Mouse (Mus musculus): Measurements from ENCODE around the gene Scn4b. TPM values are rescaled to one million over a fixed set of nuclear protein-coding genes. Genes with fewer than 3 reads are reported as not detected.
A peak's percentile ranks its signal among the peaks of the same experiment; 100 is the strongest.

The Scn4b gene
- 0.18 and 0.27 TPM in 2 replicates for polyA plus RNA-seq (2015; fragmentation: Nextera tagmentation; extraction: Ambion mirVana)

- Histone ChIP-seq H3K9me3 (no peaks in the 10 kb centered on the region), H3K9ac (peak within 1 kb of the TSS; percentile 71), H3K36me3 (no peaks in the 10 kb centered on the region), H3K27ac (no peak within 1 kb of the TSS), H3K27me3 (peaks cover 100% of the 10 kb centered on the region), H3K4me3 (peak within 1 kb of the TSS; percentile 52), H3K4me2 (peak within 1 kb of the TSS; percentile 90), H3K4me1 (replicated peaks) (peaks cover 22% of the 10 kb centered on the region)
- WGBS, result under 1% methylated on average over 76 of the region's 76 CpGs
- ATAC-seq (ENCODE audit: low FRiP score), result peak; percentile 57; the same call in 1 of the 2 replicates
These were observed at the start of gene Scn4b for GRCm38 (mm10) chr9:45138191-45139032. Gene Scn4b, plus strand, starts transcription at chr9:45138395.

- Histone ChIP-seq H3K27ac (no peak overlapping the region), H3K36me3 (no peaks in the 10 kb centered on the region), H3K27me3 (0 out of 2 replicates have a peak, but pooled peaks cover 11% of the 10 kb centered on the region), H3K4me3 (no peak overlapping the region), H3K9ac (no peak overlapping the region), H3K9me3 (no peaks in the 10 kb centered on the region), H3K4me1 (replicated peaks) (no peaks in the 10 kb centered on the region), H3K4me2 (no peak overlapping the region)
- no peak for ATAC-seq (ENCODE audit: low FRiP score)
- WGBS, result 57% methylated on average over 3 of the region's 3 CpGs
These were observed 47.4 kb upstream of the Scn4b start for GRCm38 (mm10) chr9:45090811-45091210.

GRCm38 (mm10) chr9:45092641-45093040 lies 45.6 kb upstream of the Scn4b start:
- Histone ChIP-seq H3K36me3 (no peaks in the 10 kb centered on the region), H3K4me3 (no peak overlapping the region), H3K4me1 (replicated peaks) (no peaks in the 10 kb centered on the region), H3K27ac (no peak overlapping the region), H3K9me3 (no peaks in the 10 kb centered on the region), H3K9ac (no peak overlapping the region), H3K4me2 (no peak overlapping the region), H3K27me3 (0 out of 2 replicates have a peak, but pooled peaks cover 16% of the 10 kb centered on the region)
- no peak for ATAC-seq (ENCODE audit: low FRiP score)
- WGBS, result 68% methylated on average over 4 of the region's 4 CpGs

GRCm38 (mm10) chr9:45095149-45095937 lies 42.9 kb upstream of the Scn4b start:
- Histone ChIP-seq H3K27me3 (0 out of 2 replicates have a peak, but pooled peaks cover 11% of the 10 kb centered on the region), H3K4me2 (no peak overlapping the region), H3K4me3 (no peak overlapping the region), H3K9me3 (no peaks in the 10 kb centered on the region), H3K9ac (no peak overlapping the region), H3K27ac (no peak overlapping the region), H3K36me3 (no peaks in the 10 kb centered on the region), H3K4me1 (replicated peaks) (no peaks in the 10 kb centered on the region)
- WGBS, result 83% methylated on average over 6 of the region's 6 CpGs
- no peak for ATAC-seq (ENCODE audit: low FRiP score)

- Histone ChIP-seq H3K27ac (no peak overlapping the region), H3K9ac (no peak overlapping the region), H3K4me3 (no peak overlapping the region), H3K4me2 (no peak overlapping the region), H3K9me3 (no peaks in the 10 kb centered on the region), H3K36me3 (no peaks in the 10 kb centered on the region), H3K4me1 (replicated peaks) (no peaks in the 10 kb centered on the region), H3K27me3 (0 out of 2 replicates have a peak, but pooled peaks cover 6% of the 10 kb centered on the region)
- ATAC-seq (ENCODE audit: low FRiP score), result no peak
- 81% methylated on average over 5 of the region's 5 CpGs for WGBS
These were observed 40.3 kb upstream of the Scn4b start for GRCm38 (mm10) chr9:45097877-45098276.

- ATAC-seq (ENCODE audit: low FRiP score), result no peak
- Histone ChIP-seq H3K9me3 (no peaks in the 10 kb centered on the region), H3K36me3 (no peaks in the 10 kb centered on the region), H3K9ac (no peak overlapping the region), H3K4me3 (no peak overlapping the region), H3K27ac (no peak overlapping the region), H3K4me2 (no peak overlapping the region), H3K27me3 (0 out of 2 replicates have a peak, but pooled peaks cover 6% of the 10 kb centered on the region), H3K4me1 (replicated peaks) (no peaks in the 10 kb centered on the region)
- 64% methylated on average over 3 of the region's 3 CpGs for WGBS
These were observed 39.8 kb upstream of the Scn4b start for GRCm38 (mm10) chr9:45098426-45098825.

- H3K4me3 ChIP-seq, result no peak overlapping the region
- no peak overlapping the region for H3K27ac ChIP-seq
- no peaks in the 10 kb centered on the region for H3K9me3 ChIP-seq
- ATAC-seq (ENCODE audit: low FRiP score), result no peak
- H3K4me2 ChIP-seq, result no peak overlapping the region
- no peaks in the 10 kb centered on the region for H3K4me1 ChIP-seq (replicated peaks)
- no peaks in the 10 kb centered on the region for H3K27me3 ChIP-seq
- H3K9ac ChIP-seq, result no peak overlapping the region
- no peaks in the 10 kb centered on the region for H3K36me3 ChIP-seq
- 95% methylated on average over 1 of the region's 1 CpGs for WGBS
These were observed 35.7 kb upstream of the Scn4b start for GRCm38 (mm10) chr9:45102528-45102927.

GRCm38 (mm10) chr9:45103211-45103979 lies 34.8 kb upstream of the Scn4b start:
- Histone ChIP-seq H3K27me3 (no peaks in the 10 kb centered on the region), H3K9ac (no peak overlapping the region), H3K4me2 (no peak overlapping the region), H3K36me3 (no peaks in the 10 kb centered on the region), H3K4me1 (replicated peaks) (no peaks in the 10 kb centered on the region), H3K4me3 (no peak overlapping the region), H3K9me3 (no peaks in the 10 kb centered on the region), H3K27ac (no peak overlapping the region)
- 73% methylated on average over 11 of the region's 11 CpGs for WGBS
- ATAC-seq (ENCODE audit: low FRiP score), result no peak

GRCm38 (mm10) chr9:45105596-45106374 lies 32.4 kb upstream of the Scn4b start:
- Histone ChIP-seq H3K4me1 (replicated peaks) (no peaks in the 10 kb centered on the region), H3K36me3 (no peaks in the 10 kb centered on the region), H3K27me3 (no peaks in the 10 kb centered on the region), H3K9me3 (no peaks in the 10 kb centered on the region), H3K9ac (no peak overlapping the region), H3K27ac (no peak overlapping the region), H3K4me3 (no peak overlapping the region), H3K4me2 (no peak overlapping the region)
- no peak for ATAC-seq (ENCODE audit: low FRiP score)
- 86% methylated on average over 2 of the region's 2 CpGs for WGBS

GRCm38 (mm10) chr9:45115706-45116105 lies 22.5 kb upstream of the Scn4b start:
- peak; percentile 77 for ATAC-seq (ENCODE audit: low FRiP score)
- peak overlapping the region; percentile 72 for H3K27ac ChIP-seq
- peaks cover 12% of the 10 kb centered on the region; the same call in 1 of the 2 replicates for H3K27me3 ChIP-seq
- H3K4me1 ChIP-seq (replicated peaks), result peaks cover 29% of the 10 kb centered on the region
- H3K36me3 ChIP-seq, result no peaks in the 10 kb centered on the region; the same call in 1 of the 2 replicates
- H3K9ac ChIP-seq, result peak overlapping the region; percentile 67
- H3K4me3 ChIP-seq, result peak overlapping the region; percentile 44
- no peaks in the 10 kb centered on the region for H3K9me3 ChIP-seq
- peak overlapping the region; percentile 64 for H3K4me2 ChIP-seq
- 2% methylated on average over 14 of the region's 14 CpGs for WGBS

- WGBS, result 68% methylated on average over 9 of the region's 9 CpGs
- peaks cover 12% of the 10 kb centered on the region; the same call in 1 of the 2 replicates for H3K27me3 ChIP-seq
- no peak overlapping the region for H3K27ac ChIP-seq
- H3K9ac ChIP-seq, result no peak overlapping the region
- no peak for ATAC-seq (ENCODE audit: low FRiP score)
- no peak overlapping the region for H3K4me2 ChIP-seq
- no peaks in the 10 kb centered on the region for H3K9me3 ChIP-seq
- H3K4me3 ChIP-seq, result no peak overlapping the region
- H3K4me1 ChIP-seq (replicated peaks), result peaks cover 34% of the 10 kb centered on the region
- H3K36me3 ChIP-seq, result no peaks in the 10 kb centered on the region; the same call in 1 of the 2 replicates
These were observed 21.4 kb upstream of the Scn4b start for GRCm38 (mm10) chr9:45116819-45117218.
